Mouse (Mus musculus): ENCODE measurements around the gene Evi2. TPM values are rescaled to one million over a fixed set of nuclear protein-coding genes. Genes with fewer than 3 reads are reported as not detected.

The Evi2 gene
- total RNA-seq, 2 experiments from 2014 or later, result 0.20 TPM; not detected in 1

Other genes starting within 250 kb of the Evi2 start
- not detected for gene Gm9964, start 233.7 kb downstream of the Evi2 start, total RNA-seq (2021)
- 10 to 100 TPM; 29.7 to 36.9 TPM for gene Nf1, start 190.9 kb downstream of the Evi2 start, total RNA-seq (2021)
- gene Omg, start 26.5 kb downstream of the Evi2 start, total RNA-seq (2021), result under 1 TPM; 0.09 to 0.11 TPM
- gene Evi2b, start 6.8 kb downstream of the Evi2 start, total RNA-seq (2021), result 1 to 10 TPM in 1 of 2 experiments, under 1 TPM in 1; 0.87 to 2.2 TPM
- 1 to 10 TPM; 2.4 to 4.3 TPM for gene Evi2a, start within 50 bp of the Evi2 start, total RNA-seq (2021)
- 1 to 10 TPM in 1 of 2 experiments, under 1 TPM in 1; 0.80 to 1.6 TPM for gene Rab11fip4, start 60.6 kb upstream of the Evi2 start, total RNA-seq (2021)